Mouse (Mus musculus): ENCODE measurements at regions not wholly inside any gene's neighbourhood (a gene's known extent, or its start where the extent isn't known, plus 50 kb on each side); places are given as distances from the start of the nearest gene placed in this dataset.
"Not testable (repeated sequence)": the region's sequence is repeated elsewhere in the genome, so short reads cannot be mapped to it uniquely, and the experiment has no call there.

GRCm38 (mm10) chr12:77860769-77861557 lies 333.1 kb upstream of the Gm6657 start:
- Histone ChIP-seq H3K4me3 (replicated peaks) (no peak overlapping the region), H3K9me3 (peaks cover 9% of the 10 kb centered on the region; the same call in 1 of the 2 replicates), H3K36me3 (replicated peaks; ENCODE audit: low read length) (no peaks in the 10 kb centered on the region), H3K27me3 (replicated peaks) (no peaks in the 10 kb centered on the region), H3K4me1 (no peaks in the 10 kb centered on the region)
- TF ChIP-seq GATA1 (IDR thresholded peaks at IDR 0.05; ENCODE audit: borderline replicate concordance, low read length) (no peak), FLI1 (IDR thresholded peaks at IDR 0.05; ENCODE audit: low read length) (no peak)

GRCm38 (mm10) chr12:77867947-77868495 lies 326.0 kb upstream of the Gm6657 start:
- Histone ChIP-seq H3K4me3 (replicated peaks) (no peak overlapping the region), H3K4me1 (no peaks in the 10 kb centered on the region), H3K9me3 (no peaks in the 10 kb centered on the region), H3K27me3 (replicated peaks) (no peaks in the 10 kb centered on the region), H3K36me3 (replicated peaks; ENCODE audit: low read length) (no peaks in the 10 kb centered on the region)
- TF ChIP-seq FLI1 (IDR thresholded peaks at IDR 0.05; ENCODE audit: low read length) (no peak), GATA1 (IDR thresholded peaks at IDR 0.05; ENCODE audit: borderline replicate concordance, low read length) (no peak)

GRCm38 (mm10) chr12:77869296-77869695 lies 324.7 kb upstream of the Gm6657 start:
- H3K4me3 ChIP-seq (replicated peaks) = no peak overlapping the region
- H3K4me1 ChIP-seq = no peaks in the 10 kb centered on the region
- H3K9me3 ChIP-seq = no peaks in the 10 kb centered on the region
- no peak for TF ChIP-seq FLI1 (IDR thresholded peaks at IDR 0.05; ENCODE audit: low read length)
- no peak for TF ChIP-seq GATA1 (IDR thresholded peaks at IDR 0.05; ENCODE audit: borderline replicate concordance, low read length)
- no peaks in the 10 kb centered on the region for H3K27me3 ChIP-seq (replicated peaks)
- no peaks in the 10 kb centered on the region for H3K36me3 ChIP-seq (replicated peaks; ENCODE audit: low read length)

GRCm38 (mm10) chr12:77887335-77887734 lies 306.7 kb upstream of the Gm6657 start:
- no peaks in the 10 kb centered on the region for H3K4me1 ChIP-seq
- H3K4me3 ChIP-seq (replicated peaks) = no peak overlapping the region
- no peaks in the 10 kb centered on the region for H3K36me3 ChIP-seq (replicated peaks; ENCODE audit: low read length)
- H3K27me3 ChIP-seq (replicated peaks) = no peaks in the 10 kb centered on the region
- TF ChIP-seq GATA1 (IDR thresholded peaks at IDR 0.05; ENCODE audit: borderline replicate concordance, low read length) (no peak), FLI1 (IDR thresholded peaks at IDR 0.05; ENCODE audit: low read length) (no peak)
- H3K9me3 ChIP-seq = no peaks in the 10 kb centered on the region

- H3K27me3 ChIP-seq (replicated peaks) = no peaks in the 10 kb centered on the region
- no peaks in the 10 kb centered on the region for H3K36me3 ChIP-seq (replicated peaks; ENCODE audit: low read length)
- no peaks in the 10 kb centered on the region for H3K4me1 ChIP-seq
- no peaks in the 10 kb centered on the region for H3K9me3 ChIP-seq
- no peak for TF ChIP-seq GATA1 (IDR thresholded peaks at IDR 0.05; ENCODE audit: borderline replicate concordance, low read length)
- TF ChIP-seq FLI1 (IDR thresholded peaks at IDR 0.05; ENCODE audit: low read length) = no peak
- H3K4me3 ChIP-seq (replicated peaks) = no peak overlapping the region
Observed at GRCm38 (mm10) chr12:77891452-77891851, 302.6 kb upstream of the Gm6657 start.

GRCm38 (mm10) chr12:77894238-77894637 lies 299.8 kb upstream of the Gm6657 start:
- Histone ChIP-seq H3K36me3 (replicated peaks; ENCODE audit: low read length) (no peaks in the 10 kb centered on the region), H3K9me3 (0 out of 2 replicates have a peak, but pooled peaks cover 8% of the 10 kb centered on the region), H3K4me3 (replicated peaks) (no peak overlapping the region), H3K4me1 (no peaks in the 10 kb centered on the region), H3K27me3 (replicated peaks) (no peaks in the 10 kb centered on the region)
- no peak for TF ChIP-seq FLI1 (IDR thresholded peaks at IDR 0.05; ENCODE audit: low read length)
- TF ChIP-seq GATA1 (IDR thresholded peaks at IDR 0.05; ENCODE audit: borderline replicate concordance, low read length) = no peak

- H3K4me3 ChIP-seq (replicated peaks) = no peak overlapping the region
- H3K4me1 ChIP-seq = no peaks in the 10 kb centered on the region
- H3K9me3 ChIP-seq = 0 out of 2 replicates have a peak, but pooled peaks cover 8% of the 10 kb centered on the region
- TF ChIP-seq GATA1 (IDR thresholded peaks at IDR 0.05; ENCODE audit: borderline replicate concordance, low read length) = no peak
- no peak for TF ChIP-seq FLI1 (IDR thresholded peaks at IDR 0.05; ENCODE audit: low read length)
- H3K27me3 ChIP-seq (replicated peaks) = no peaks in the 10 kb centered on the region
- no peaks in the 10 kb centered on the region for H3K36me3 ChIP-seq (replicated peaks; ENCODE audit: low read length)
Observed at GRCm38 (mm10) chr12:77895508-77895907, 298.5 kb upstream of the Gm6657 start.

- H3K27me3 ChIP-seq (replicated peaks); H3K36me3 ChIP-seq (replicated peaks; ENCODE audit: low read length); H3K4me1 ChIP-seq; H3K9me3 ChIP-seq; H3K4me3 ChIP-seq (replicated peaks): not testable (repeated sequence)
Observed at GRCm38 (mm10) chr12:77898974-77899373, 295.1 kb upstream of the Gm6657 start.

- no peaks in the 10 kb centered on the region for H3K36me3 ChIP-seq (replicated peaks; ENCODE audit: low read length)
- H3K9me3 ChIP-seq = 0 out of 2 replicates have a peak, but pooled peaks cover 8% of the 10 kb centered on the region
- TF ChIP-seq GATA1 (IDR thresholded peaks at IDR 0.05; ENCODE audit: borderline replicate concordance, low read length) (no peak), FLI1 (IDR thresholded peaks at IDR 0.05; ENCODE audit: low read length) (no peak)
- no peaks in the 10 kb centered on the region for H3K4me1 ChIP-seq
- H3K27me3 ChIP-seq (replicated peaks) = no peaks in the 10 kb centered on the region
- H3K4me3 ChIP-seq (replicated peaks) = no peak overlapping the region
Observed at GRCm38 (mm10) chr12:77901254-77901653, 292.8 kb upstream of the Gm6657 start.

GRCm38 (mm10) chr12:77912863-77913554 lies 281.0 kb upstream of the Gm6657 start:
- H3K36me3 ChIP-seq (replicated peaks; ENCODE audit: low read length) = no peaks in the 10 kb centered on the region
- TF ChIP-seq FLI1 (IDR thresholded peaks at IDR 0.05; ENCODE audit: low read length) (no peak), GATA1 (IDR thresholded peaks at IDR 0.05; ENCODE audit: borderline replicate concordance, low read length) (no peak)
- no peaks in the 10 kb centered on the region for H3K9me3 ChIP-seq
- H3K27me3 ChIP-seq (replicated peaks) = no peaks in the 10 kb centered on the region
- H3K4me1 ChIP-seq = no peaks in the 10 kb centered on the region
- no peak overlapping the region for H3K4me3 ChIP-seq (replicated peaks)

All from megakaryocyte, embryonic 14.5 days (primary cell).